Mouse (Mus musculus): Measurements from ENCODE around the gene Mzf1. TPM values are rescaled to one million over a fixed set of nuclear protein-coding genes. Genes with fewer than 3 reads are reported as not detected.
A peak's percentile ranks its signal among the peaks of the same experiment; 100 is the strongest.

Mzf1 gene
- polyA plus RNA-seq, 1 experiment, result 0.95 TPM

GRCm38 (mm10) chr7:13041256-13041655 lies 13.3 kb downstream of the Mzf1 start:
- peaks cover 17% of the 10 kb centered on the region for H3K4me1 ChIP-seq (ENCODE audit: control insufficient read depth, insufficient read depth, insufficient read length, low read length)
- 89% methylated on average over 1 of the region's 1 CpGs for WGBS

DNA sequence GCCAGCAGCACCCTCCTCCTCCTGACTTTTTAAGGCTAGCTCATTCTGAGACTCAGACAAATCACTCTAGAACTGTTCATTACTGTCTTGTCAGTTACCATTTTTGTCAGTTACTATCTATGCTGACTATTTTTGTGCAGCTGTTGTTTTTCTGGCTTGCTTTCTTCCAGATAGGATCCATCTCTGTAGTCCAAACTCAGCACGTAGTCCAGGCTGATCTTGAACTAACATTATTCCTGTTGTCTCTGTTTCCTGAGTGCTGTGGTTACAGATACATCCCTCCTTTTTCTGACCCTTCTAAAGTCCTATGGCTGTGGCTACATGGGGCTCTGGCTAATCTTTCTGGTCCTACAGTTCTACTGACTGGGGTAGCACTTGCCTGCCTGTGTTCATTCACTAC lies 15.4 kb downstream of the Mzf1 start:
- Histone ChIP-seq H3K4me3 (ENCODE audit: low read depth, low read length) (peak overlapping the region; percentile 86; the same call in 1 of the 2 replicates), H3K36me3 (ENCODE audit: control insufficient read depth, insufficient read depth, low read length) (peaks cover 10% of the 10 kb centered on the region; the same call in 1 of the 2 replicates), H3K4me1 (ENCODE audit: control insufficient read depth, insufficient read depth, insufficient read length, low read length) (peaks cover 23% of the 10 kb centered on the region), H3K27me3 (ENCODE audit: control insufficient read depth, insufficient read depth, low read length) (peaks cover 12% of the 10 kb centered on the region), H3K27ac (ENCODE audit: insufficient read depth, low read depth, low read length) (no peak overlapping the region)
- TF ChIP-seq CTCF (IDR thresholded peaks at IDR 0.05; ENCODE audit: extremely low read depth, insufficient read length, insufficient replicate concordance, low read depth, low read length), result no peak
- TF ChIP-seq POLR2A (IDR thresholded peaks at IDR 0.05; ENCODE audit: low read depth, low read length), result no peak
- WGBS, result 76% methylated on average over 1 of the region's 1 CpGs

More at GRCm38 (mm10) chr7:13041256-13041655, 13.3 kb downstream of the Mzf1 start:
- peaks cover 20% of the 10 kb centered on the region for H3K27me3 ChIP-seq (ENCODE audit: control insufficient read depth, insufficient read depth, low read length)
- no peak overlapping the region for H3K27ac ChIP-seq (ENCODE audit: insufficient read depth, low read depth, low read length)
- H3K4me3 ChIP-seq (ENCODE audit: low read depth, low read length), result no peak overlapping the region
- no peak for TF ChIP-seq CTCF (IDR thresholded peaks at IDR 0.05; ENCODE audit: extremely low read depth, insufficient read length, insufficient replicate concordance, low read depth, low read length)
- no peak for TF ChIP-seq POLR2A (IDR thresholded peaks at IDR 0.05; ENCODE audit: low read depth, low read length)
- no peaks in the 10 kb centered on the region for H3K36me3 ChIP-seq (ENCODE audit: control insufficient read depth, insufficient read depth, low read length)

DNA sequence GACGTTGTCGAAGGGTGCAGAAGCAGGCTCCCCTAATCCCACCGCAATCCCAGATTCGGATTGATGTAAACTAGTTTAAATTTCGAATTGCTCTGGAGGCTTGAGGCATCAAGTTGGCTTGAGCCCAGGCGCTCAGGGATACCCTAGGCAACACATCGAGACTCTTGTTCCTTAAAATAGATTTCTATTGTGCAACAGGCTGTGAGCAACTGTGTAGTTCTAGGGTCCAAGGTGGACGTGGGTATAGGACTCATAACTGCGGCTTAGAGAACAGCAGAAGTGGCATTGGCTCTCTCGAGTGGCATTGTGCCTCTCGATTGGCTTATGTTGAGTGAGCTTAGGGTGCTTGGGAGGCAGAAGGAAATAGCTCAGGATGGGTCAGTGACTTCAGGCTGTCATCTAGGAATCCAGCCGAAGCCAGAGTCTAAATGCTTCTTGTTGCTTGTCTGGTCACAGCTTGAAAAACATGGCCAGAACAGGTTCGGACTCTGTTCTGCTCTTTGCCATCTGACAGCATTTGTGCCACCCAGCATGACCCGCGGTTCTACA lies 15.9 kb downstream of the Mzf1 start:
- peak overlapping the region; percentile 86 for H3K4me3 ChIP-seq (ENCODE audit: low read depth, low read length)
- peaks cover 21% of the 10 kb centered on the region for H3K4me1 ChIP-seq (ENCODE audit: control insufficient read depth, insufficient read depth, insufficient read length, low read length)
- TF ChIP-seq POLR2A (IDR thresholded peaks at IDR 0.05; ENCODE audit: low read depth, low read length), result no peak
- no peak for TF ChIP-seq CTCF (IDR thresholded peaks at IDR 0.05; ENCODE audit: extremely low read depth, insufficient read length, insufficient replicate concordance, low read depth, low read length)
- peaks cover 10% of the 10 kb centered on the region; the same call in 1 of the 2 replicates for H3K36me3 ChIP-seq (ENCODE audit: control insufficient read depth, insufficient read depth, low read length)
- H3K27ac ChIP-seq (ENCODE audit: insufficient read depth, low read depth, low read length), result peak overlapping the region; percentile 99
- peaks cover 7% of the 10 kb centered on the region for H3K27me3 ChIP-seq (ENCODE audit: control insufficient read depth, insufficient read depth, low read length)
- 3% methylated on average over 15 of the region's 15 CpGs for WGBS

- H3K27me3 ChIP-seq (ENCODE audit: control insufficient read depth, insufficient read depth, low read length), result 0 out of 2 replicates have a peak, but pooled peaks cover under 1% of the 10 kb centered on the region
- peaks cover 17% of the 10 kb centered on the region for H3K4me1 ChIP-seq (ENCODE audit: control insufficient read depth, insufficient read depth, insufficient read length, low read length)
- H3K27ac ChIP-seq (ENCODE audit: insufficient read depth, low read depth, low read length), result peak within 1 kb of the TSS; percentile 99
- H3K36me3 ChIP-seq (ENCODE audit: control insufficient read depth, insufficient read depth, low read length), result peaks cover 10% of the 10 kb centered on the region; the same call in 1 of the 2 replicates
- under 1% methylated on average over 63 of the region's 65 CpGs for WGBS
- H3K4me3 ChIP-seq (ENCODE audit: low read depth, low read length), result peak within 1 kb of the TSS; percentile 86
- no peak for TF ChIP-seq CTCF (IDR thresholded peaks at IDR 0.05; ENCODE audit: extremely low read depth, insufficient read length, insufficient replicate concordance, low read depth, low read length)
- peak; percentile 91 for TF ChIP-seq POLR2A (IDR thresholded peaks at IDR 0.05; ENCODE audit: low read depth, low read length)
These were observed 16.5 kb downstream of the Mzf1 start, which contains the start of gene Ube2m for GRCm38 (mm10) chr7:13037901-13038555. Gene Ube2m (minus strand): TSS chr7:13038275.

DNA sequence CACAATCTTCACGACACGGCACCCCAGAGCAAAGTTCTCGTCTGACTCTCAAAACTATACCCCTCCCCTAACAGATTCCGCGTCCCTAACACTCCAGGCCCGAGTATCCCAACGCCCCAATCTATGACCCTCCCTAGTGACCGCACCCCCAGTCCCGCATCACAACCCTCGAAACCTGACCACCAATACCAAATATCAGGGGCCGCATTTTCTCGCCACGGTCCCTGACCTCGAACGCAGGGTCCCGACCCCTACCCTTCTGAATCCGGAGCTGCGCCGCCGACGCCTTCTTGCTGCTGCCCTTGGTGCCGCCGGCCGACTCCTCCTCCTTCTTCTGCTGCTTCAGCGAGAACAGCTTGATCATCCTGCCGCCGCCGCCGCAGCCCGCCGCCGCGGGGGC lies 17.2 kb downstream of the Mzf1 start:
- TF ChIP-seq POLR2A (IDR thresholded peaks at IDR 0.05; ENCODE audit: low read depth, low read length) (no peak), CTCF (IDR thresholded peaks at IDR 0.05; ENCODE audit: extremely low read depth, insufficient read length, insufficient replicate concordance, low read depth, low read length) (no peak)
- Histone ChIP-seq H3K36me3 (ENCODE audit: control insufficient read depth, insufficient read depth, low read length) (peaks cover 14% of the 10 kb centered on the region), H3K4me1 (ENCODE audit: control insufficient read depth, insufficient read depth, insufficient read length, low read length) (peaks cover 17% of the 10 kb centered on the region), H3K27ac (ENCODE audit: insufficient read depth, low read depth, low read length) (peak overlapping the region; percentile 60), H3K27me3 (ENCODE audit: control insufficient read depth, insufficient read depth, low read length) (no peaks in the 10 kb centered on the region), H3K4me3 (ENCODE audit: low read depth, low read length) (peak overlapping the region; percentile 86)
- WGBS, result under 1% methylated on average over 33 of the region's 33 CpGs

DNA sequence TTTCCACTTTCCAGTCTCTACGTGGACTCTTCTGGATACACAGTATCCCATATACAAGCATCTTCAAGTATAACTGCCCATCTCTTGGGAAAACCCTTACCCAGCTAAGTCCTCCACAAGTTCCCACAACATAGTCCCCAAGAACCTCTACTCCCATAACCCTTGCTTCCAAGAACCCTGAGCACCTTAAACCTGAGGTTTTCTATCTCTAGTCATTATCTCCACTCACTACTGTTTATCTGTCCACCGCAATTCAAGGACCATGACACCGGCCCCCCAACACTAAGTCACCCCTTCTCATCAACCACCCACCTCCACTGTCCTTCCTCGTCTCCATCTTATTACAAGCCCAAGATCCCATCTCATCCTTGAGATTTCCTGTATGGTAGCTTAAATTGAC lies 17.8 kb downstream of the Mzf1 start:
- no peaks in the 10 kb centered on the region for H3K27me3 ChIP-seq (ENCODE audit: control insufficient read depth, insufficient read depth, low read length)
- peaks cover 17% of the 10 kb centered on the region for H3K4me1 ChIP-seq (ENCODE audit: control insufficient read depth, insufficient read depth, insufficient read length, low read length)
- H3K27ac ChIP-seq (ENCODE audit: insufficient read depth, low read depth, low read length), result peak overlapping the region; percentile 60
- 20% methylated on average over 4 of the region's 4 CpGs for WGBS
- peaks cover 20% of the 10 kb centered on the region for H3K36me3 ChIP-seq (ENCODE audit: control insufficient read depth, insufficient read depth, low read length)
- TF ChIP-seq CTCF (IDR thresholded peaks at IDR 0.05; ENCODE audit: extremely low read depth, insufficient read length, insufficient replicate concordance, low read depth, low read length) (no peak), POLR2A (IDR thresholded peaks at IDR 0.05; ENCODE audit: low read depth, low read length) (no peak)
- H3K4me3 ChIP-seq (ENCODE audit: low read depth, low read length), result peak overlapping the region; percentile 86

GRCm38 (mm10) chr7:13035211-13035855 lies 19.2 kb downstream of the Mzf1 start:
- no peak for TF ChIP-seq POLR2A (IDR thresholded peaks at IDR 0.05; ENCODE audit: low read depth, low read length)
- no peak for TF ChIP-seq CTCF (IDR thresholded peaks at IDR 0.05; ENCODE audit: extremely low read depth, insufficient read length, insufficient replicate concordance, low read depth, low read length)
- H3K4me3 ChIP-seq (ENCODE audit: low read depth, low read length), result no peak overlapping the region
- 80% methylated on average over 17 of the region's 17 CpGs for WGBS

More at GRCm38 (mm10) chr7:13035211-13035855, 19.2 kb downstream of the Mzf1 start:
- Histone ChIP-seq H3K27ac (ENCODE audit: insufficient read depth, low read depth, low read length) (no peak overlapping the region), H3K36me3 (ENCODE audit: control insufficient read depth, insufficient read depth, low read length) (peaks cover 30% of the 10 kb centered on the region), H3K4me1 (ENCODE audit: control insufficient read depth, insufficient read depth, insufficient read length, low read length) (peaks cover 17% of the 10 kb centered on the region), H3K27me3 (ENCODE audit: control insufficient read depth, insufficient read depth, low read length) (no peaks in the 10 kb centered on the region)
